Mouse (Mus musculus) hindbrain, postnatal 0 days (tissue): ENCODE results near the gene Wbp1l. TPM values are rescaled to one million over a fixed set of nuclear protein-coding genes. Genes with fewer than 3 reads are reported as not detected.
A peak's percentile ranks its signal among the peaks of the same experiment; 100 is the strongest.

Experiments used
- ATAC-seq: fragments of 200-750 bp; cut with Nextera tagmentation; 2 replicates; pipeline ENCODE4 v1.8.0; 2017; ENCODE audit warnings: mild to moderate bottlenecking, moderate TSS enrichment, moderate library complexity
- DNase-seq: peaks from one replicate; pipeline ENCODE4 v3.0.0-alpha.2; 2015; ENCODE audit warnings: low spot score
- H3K27ac ChIP-seq: fragments of 300-500 bp; sonication (generic); 2 replicates; pipeline ENCODE4 v1.5.1; 2014; ENCODE audit warnings: mild to moderate bottlenecking
- H3K27me3 ChIP-seq: fragments of 300-500 bp; sonication (generic); 2 replicates; pipeline ENCODE4 v1.6.1; 2014; ENCODE audit warnings: low read length, mixed read lengths; ENCODE audit not compliant: insufficient read depth
- H3K36me3 ChIP-seq: fragments of 300-500 bp; sonication (generic); 2 replicates; pipeline ENCODE4 v1.6.1; 2014; ENCODE audit warnings: low read length, mixed read lengths; ENCODE audit not compliant: insufficient read depth
- H3K4me1 ChIP-seq: fragments of 300-500 bp; sonication (generic); 2 replicates; pipeline ENCODE4 v1.6.1; 2014; ENCODE audit warnings: antibody characterized with exemption, low read length, mixed read lengths; ENCODE audit not compliant: insufficient read depth
- H3K4me2 ChIP-seq: fragments of 300-500 bp; sonication (generic); 2 replicates; pipeline ENCODE4 v1.6.1; 2014; ENCODE audit warnings: low read depth, mild to moderate bottlenecking, low read length, moderate library complexity, mixed read lengths
- H3K4me3 ChIP-seq: fragments of 300-500 bp; sonication (generic); 2 replicates; pipeline ENCODE4 v1.5.1; 2014; ENCODE audit warnings: low read length
- H3K9ac ChIP-seq: fragments of 300-500 bp; sonication (generic); replicated peaks from 2 replicates; pipeline ENCODE4 v1.6.1; 2014; ENCODE audit warnings: mild to moderate bottlenecking, low read length, moderate library complexity, mixed read lengths
- H3K9me3 ChIP-seq: fragments of 300-500 bp; sonication (generic); 2 replicates; pipeline ENCODE4 v1.6.1; 2016; ENCODE audit warnings: low read length, mixed read lengths
- CTCF ChIP-seq: IDR thresholded peaks from 2 replicates; pipeline ENCODE4 v1.5.1; 2016; ENCODE audit warnings: antibody characterized with exemption, control low read depth, low read depth
- WGBS: fragments of 180-500 bp; shearing (Covaris S2); extraction: QIAGEN DNeasy Blood & Tissue Kit; methylation state at CpG from one replicate; pipeline ENCODE4 v1.1.7; 2014; 5-methylcytosine and 5-hydroxymethylcytosine counted together
- polyA plus RNA-seq: library from polyadenylated mRNA; unstranded; fragments of >200 nt; fragmentation: Nextera tagmentation; extraction: Ambion mirVana; gene quantifications from 2 replicates; pipeline ENCODE4 v1.2.1, GENCODE M21; 2015
- total RNA-seq: library from RNA; depleted of rRNA; stranded (reverse); fragments of >200 nt; gene quantifications from 2 replicates; pipeline ENCODE4 v1.2.3, GENCODE M21; 2014

Wbp1l gene
- total and polyA plus RNA-seq, 2 experiments from 2014 or later = 30.3 to 52.3 TPM

GRCm38 (mm10) chr19:46679720-46680383 lies 81.0 kb downstream of the Wbp1l start:
- no peak for DNase-seq
- ATAC-seq = no peak
- H3K4me3 ChIP-seq = no peak overlapping the region
- TF ChIP-seq CTCF = no peak
- no peaks in the 10 kb centered on the region for H3K27me3 ChIP-seq
- H3K9me3 ChIP-seq = no peaks in the 10 kb centered on the region
- no peak overlapping the region for H3K27ac ChIP-seq
- H3K36me3 ChIP-seq = no peaks in the 10 kb centered on the region
- H3K4me1 ChIP-seq = no peaks in the 10 kb centered on the region
- no peak overlapping the region for H3K4me2 ChIP-seq
- no peak overlapping the region for H3K9ac ChIP-seq
- WGBS = 74% methylated on average over 12 of the region's 12 CpGs

- H3K4me1 ChIP-seq = peaks cover 6% of the 10 kb centered on the region
- H3K36me3 ChIP-seq = peaks cover under 1% of the 10 kb centered on the region; the same call in 1 of the 2 replicates
- H3K9ac ChIP-seq = peak within 1 kb of the TSS; percentile 76
- no peak for TF ChIP-seq CTCF
- WGBS = 2% methylated on average over 44 of the region's 44 CpGs
- H3K4me2 ChIP-seq = peak within 1 kb of the TSS; percentile 67
- H3K27me3 ChIP-seq = no peaks in the 10 kb centered on the region
- peak within 1 kb of the TSS; percentile 72 for H3K4me3 ChIP-seq
- H3K9me3 ChIP-seq = no peaks in the 10 kb centered on the region
- peak; percentile 96 for ATAC-seq
- H3K27ac ChIP-seq = peak within 1 kb of the TSS; percentile 91
- peak; percentile 95 for DNase-seq
These were observed 90.8 kb downstream of the Wbp1l start, which contains the start of gene Borcs7 for GRCm38 (mm10) chr19:46689460-46690372. Borcs7 (plus strand) TSS chr19:46689906.

GRCm38 (mm10) chr19:46690387-46690786 lies 91.5 kb downstream of the Wbp1l start:
- Histone ChIP-seq H3K9ac (peak overlapping the region; percentile 76), H3K4me3 (peak overlapping the region; percentile 72), H3K4me1 (peaks cover 6% of the 10 kb centered on the region), H3K4me2 (peak overlapping the region; percentile 67), H3K36me3 (peaks cover 4% of the 10 kb centered on the region; the same call in 1 of the 2 replicates), H3K27me3 (no peaks in the 10 kb centered on the region), H3K27ac (peak overlapping the region; percentile 91), H3K9me3 (no peaks in the 10 kb centered on the region)
- WGBS = 71% methylated on average over 11 of the region's 11 CpGs
- no peak for DNase-seq
- no peak for TF ChIP-seq CTCF
- peak; percentile 48; the same call in 1 of the 2 replicates for ATAC-seq

DNA sequence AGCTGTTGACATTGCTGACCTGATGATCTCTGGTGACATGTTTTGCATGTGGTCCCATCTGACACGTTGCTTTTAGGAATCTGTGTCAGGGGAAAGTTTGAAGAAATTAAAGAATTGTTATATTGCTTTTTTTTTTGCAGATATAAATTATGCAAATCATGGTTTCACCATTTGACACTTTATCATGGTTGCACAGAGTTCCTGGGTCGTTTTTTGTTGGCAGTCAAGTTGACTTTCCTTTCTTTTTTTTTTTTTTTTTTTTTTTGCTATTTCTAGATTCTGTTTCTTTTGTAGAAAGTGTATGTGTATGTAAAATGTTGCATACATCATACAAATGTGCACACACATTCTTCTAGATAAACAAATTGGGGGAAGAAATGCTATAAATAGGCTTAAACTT lies 92.2 kb downstream of the Wbp1l start:
- TF ChIP-seq CTCF = no peak
- no peak overlapping the region for H3K27ac ChIP-seq
- no peak overlapping the region for H3K4me3 ChIP-seq
- H3K4me2 ChIP-seq = no peak overlapping the region
- no peak overlapping the region for H3K9ac ChIP-seq
- DNase-seq = no peak
- H3K27me3 ChIP-seq = no peaks in the 10 kb centered on the region
- peaks cover 4% of the 10 kb centered on the region; the same call in 1 of the 2 replicates for H3K36me3 ChIP-seq
- peaks cover 6% of the 10 kb centered on the region for H3K4me1 ChIP-seq
- no peaks in the 10 kb centered on the region for H3K9me3 ChIP-seq
- 73% methylated on average over 2 of the region's 2 CpGs for WGBS
- no peak for ATAC-seq

DNA sequence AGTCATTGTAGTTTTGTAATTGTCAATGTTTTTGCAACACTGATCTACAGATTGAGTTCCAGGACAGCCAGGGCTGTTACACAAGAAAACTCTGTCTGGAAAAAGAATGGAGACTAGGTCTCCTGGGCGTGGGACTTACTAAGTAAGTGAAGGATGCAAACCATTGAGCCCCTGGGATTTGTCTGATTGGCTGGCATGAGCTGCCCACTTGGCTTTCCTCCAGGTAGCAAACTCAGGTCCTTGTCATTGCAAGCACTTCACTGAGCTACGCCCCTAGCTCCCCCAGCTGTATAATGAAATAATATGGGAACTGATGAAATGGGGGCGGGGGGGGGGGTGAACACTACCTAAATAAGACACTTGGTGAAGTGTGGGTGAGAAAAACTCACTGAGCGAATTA lies 94.3 kb downstream of the Wbp1l start:
- Histone ChIP-seq H3K4me1 (peaks cover 6% of the 10 kb centered on the region), H3K36me3 (peaks cover 4% of the 10 kb centered on the region; the same call in 1 of the 2 replicates), H3K9me3 (no peaks in the 10 kb centered on the region), H3K9ac (no peak overlapping the region), H3K27me3 (no peaks in the 10 kb centered on the region), H3K4me3 (no peak overlapping the region), H3K27ac (no peak overlapping the region), H3K4me2 (no peak overlapping the region)
- no peak for TF ChIP-seq CTCF
- ATAC-seq = no peak
- WGBS = 70% methylated on average over 4 of the region's 4 CpGs
- peak; percentile 24 for DNase-seq

- Histone ChIP-seq H3K4me1 (no peaks in the 10 kb centered on the region), H3K36me3 (peaks cover 7% of the 10 kb centered on the region; the same call in 1 of the 2 replicates), H3K27ac (no peak overlapping the region), H3K4me3 (no peak overlapping the region), H3K27me3 (no peaks in the 10 kb centered on the region), H3K4me2 (no peak overlapping the region), H3K9me3 (no peaks in the 10 kb centered on the region), H3K9ac (no peak overlapping the region)
- 86% methylated on average over 8 of the region's 8 CpGs for WGBS
- no peak for ATAC-seq
- no peak for DNase-seq
- no peak for TF ChIP-seq CTCF
These were observed 97.6 kb downstream of the Wbp1l start for GRCm38 (mm10) chr19:46696482-46696881.
